Mouse (Mus musculus): Measurements from ENCODE around the gene Prkcsh.

Gene Prkcsh

DNA sequence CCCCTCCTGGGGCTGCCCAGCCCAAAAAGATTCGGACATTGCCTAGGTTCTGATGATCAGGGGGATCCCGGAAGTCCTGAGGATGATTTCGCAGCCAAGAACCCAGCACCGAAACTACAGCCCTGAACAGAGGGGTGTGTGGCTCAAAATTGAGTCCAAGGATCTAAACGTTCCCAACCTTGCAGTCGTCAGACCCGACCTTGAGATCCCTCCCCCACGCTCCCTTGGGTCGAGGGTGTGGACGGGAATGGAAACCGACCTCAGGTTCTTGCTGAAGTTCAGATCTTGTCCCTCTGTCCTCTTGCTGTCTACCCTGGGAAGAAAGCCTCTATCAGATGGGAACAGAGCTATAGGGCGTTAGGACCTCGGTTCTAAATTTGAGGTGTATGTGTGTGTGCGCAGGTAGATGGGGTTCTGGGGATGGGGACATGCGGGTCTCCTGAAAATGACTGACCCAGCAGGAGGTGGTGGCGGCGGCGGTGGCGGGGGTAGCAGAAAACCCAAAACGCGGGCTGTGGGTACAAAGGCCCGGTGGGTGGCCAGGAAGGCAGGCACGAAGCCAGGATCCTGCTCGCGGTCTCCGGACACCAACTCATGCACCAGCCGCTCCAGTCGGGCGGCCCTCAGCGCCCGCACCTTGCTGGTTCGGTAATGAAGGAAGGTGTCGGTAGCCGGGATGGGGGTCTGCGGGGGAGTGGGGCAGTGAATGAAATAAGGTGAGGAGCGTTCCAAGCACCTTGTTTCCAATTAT is 14.8 kb upstream of the Prkcsh start:
- DNase-seq: peak; percentile 79

DNA sequence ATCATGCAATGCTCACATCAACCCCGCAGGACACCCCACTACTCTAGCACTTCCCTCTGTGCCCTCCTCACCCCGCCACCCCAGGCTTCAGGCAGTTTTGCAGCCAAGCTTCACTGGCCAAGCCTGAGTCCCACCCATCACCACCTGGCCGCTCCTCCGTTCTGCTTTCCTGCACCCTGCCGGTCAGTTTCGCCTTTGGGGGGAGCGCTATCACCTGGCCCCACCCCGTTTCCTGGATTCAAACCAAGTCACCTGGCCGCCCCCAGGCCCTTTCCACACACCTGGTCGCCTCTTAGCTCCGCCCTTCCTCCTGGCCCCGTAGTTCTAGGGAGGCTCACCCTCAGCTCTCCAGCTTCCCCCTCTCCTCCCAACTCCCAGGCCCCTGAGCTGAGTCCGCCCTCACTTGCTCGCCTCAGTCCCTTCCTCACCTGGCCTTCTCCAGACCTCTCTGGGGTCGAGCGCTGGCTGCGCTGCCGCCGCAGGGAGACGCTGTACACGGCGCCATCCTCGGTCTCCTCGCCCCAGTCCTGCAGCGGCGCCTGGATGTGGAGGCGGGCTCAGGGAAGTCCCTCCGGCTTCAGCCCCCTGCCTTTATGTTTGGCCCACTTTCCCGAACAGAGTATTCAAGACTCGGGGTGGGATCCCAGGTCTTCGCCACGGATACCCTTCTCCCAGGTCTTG is 14.0 kb upstream of the Prkcsh start:
- DNase-seq: peak; percentile 83

DNA sequence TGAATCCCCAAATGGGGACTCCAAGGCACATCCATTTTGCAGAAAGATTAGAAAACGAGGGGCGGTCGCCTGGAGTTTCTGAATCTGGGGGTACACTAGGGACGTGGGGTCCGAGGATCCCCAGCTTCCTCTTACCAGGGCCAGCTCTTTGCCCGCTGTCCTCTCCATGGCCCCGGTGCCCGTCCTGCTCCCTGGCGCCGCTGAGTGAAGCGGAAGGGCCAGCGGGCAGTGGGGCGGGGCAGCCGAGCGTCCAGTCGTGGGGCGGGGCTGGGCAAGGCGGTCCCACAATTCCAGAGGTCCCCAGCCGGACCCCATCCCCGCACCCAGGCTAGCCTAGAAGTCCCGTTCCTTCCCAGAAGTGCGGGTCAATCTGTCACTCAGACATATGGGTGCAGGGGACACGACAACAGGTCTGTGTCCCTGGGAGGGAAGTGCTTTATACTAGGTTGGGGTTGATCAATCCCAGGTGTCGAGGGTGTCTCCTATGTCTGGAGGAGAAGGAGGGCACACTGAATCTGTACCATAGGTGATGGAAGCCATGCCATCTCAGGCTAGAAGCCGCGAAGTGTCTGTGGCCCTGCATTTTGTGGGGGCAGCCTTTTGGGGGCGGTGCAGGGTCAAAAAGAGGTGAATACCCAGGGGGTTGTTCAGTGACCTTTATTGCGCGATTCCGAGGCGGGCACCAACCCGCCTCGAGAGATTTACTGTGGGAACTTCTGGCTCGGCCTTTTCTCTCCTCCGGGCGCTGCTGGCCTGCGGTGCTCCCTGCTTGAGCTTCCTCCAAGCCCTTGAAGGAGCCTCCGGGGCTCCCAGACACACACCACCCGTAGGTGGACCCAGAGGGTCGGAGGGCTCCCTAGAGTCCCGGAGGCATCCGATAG is 13.1 kb upstream of the Prkcsh start, which contains the start of gene Rgl3:
Gene Rgl3 (minus strand): TSS at position 217 of the 881 bp plus-strand sequence.
- DNase-seq: peak; percentile 82

DNA sequence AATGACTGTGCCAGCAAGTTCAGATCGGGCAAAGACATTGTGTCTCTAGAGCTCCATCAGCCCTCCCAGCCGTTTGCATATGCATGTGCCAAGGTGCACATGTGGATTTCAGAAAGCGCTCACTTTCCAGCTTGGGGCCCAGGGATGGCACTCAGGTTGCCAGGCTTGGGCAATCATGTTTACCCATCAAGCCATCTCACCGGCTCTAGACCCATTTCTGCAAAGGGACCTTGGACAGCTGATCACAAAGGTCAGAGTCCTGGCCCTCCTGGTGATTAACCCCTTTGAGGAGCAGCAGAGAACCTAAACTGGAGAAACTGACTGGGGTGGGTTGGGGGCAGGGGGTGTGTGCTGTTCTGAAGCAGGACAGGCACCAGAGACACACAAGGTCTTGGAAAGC is 10.4 kb upstream of the Prkcsh start:
- no peak for DNase-seq

DNA sequence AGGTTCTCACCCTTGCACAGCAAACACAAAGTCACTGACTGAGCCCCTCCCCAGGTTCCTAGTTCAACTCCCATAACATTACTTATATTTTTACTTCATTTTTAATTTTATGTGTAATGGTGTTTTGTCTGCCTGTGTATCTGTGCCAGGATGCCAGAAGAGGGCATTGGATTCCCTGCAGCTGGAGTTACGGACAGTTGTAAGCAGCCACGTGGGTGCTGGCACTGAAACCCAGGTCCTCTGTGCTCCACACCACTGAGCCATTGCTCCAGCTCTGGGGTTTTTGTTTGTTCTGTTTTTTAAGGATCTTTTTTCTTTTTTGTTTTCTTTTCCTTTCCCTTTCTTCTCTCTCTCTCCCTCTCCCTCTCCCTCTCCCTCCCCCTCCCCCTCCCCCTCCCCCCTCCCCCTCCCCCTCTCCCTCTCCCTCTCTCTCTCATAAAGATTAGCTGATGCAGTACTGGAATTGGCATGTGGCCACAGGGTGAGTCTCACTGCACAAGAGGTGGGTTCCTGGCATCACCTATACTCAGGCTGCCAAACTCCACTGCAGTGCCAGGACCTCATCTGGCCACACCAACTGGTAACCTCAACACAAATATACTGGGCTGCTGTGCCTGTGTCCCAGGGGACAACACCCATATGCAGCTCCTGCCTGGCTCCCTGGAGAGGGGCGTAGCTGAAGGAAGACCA is 6.3 kb upstream of the Prkcsh start:
- DNase-seq: peak; percentile 31

DNA sequence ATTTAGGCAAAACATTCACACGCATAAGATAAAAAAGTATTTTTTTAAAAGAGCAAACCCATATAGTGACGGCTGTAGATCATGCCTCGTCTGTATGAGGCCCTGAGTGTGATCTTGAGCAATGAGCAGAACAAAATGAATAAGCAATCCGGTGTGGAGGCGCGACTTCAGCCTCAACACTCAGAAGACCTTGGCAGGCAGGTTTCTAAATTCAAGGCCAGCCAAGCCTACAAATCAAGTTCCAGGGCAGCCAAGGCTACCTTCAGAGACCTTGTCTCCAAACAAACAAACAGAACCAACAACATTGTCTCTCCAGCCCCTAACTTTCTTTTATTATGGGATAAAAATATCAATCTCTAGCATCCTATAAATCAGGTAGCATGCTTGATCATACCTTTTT is 2.3 kb upstream of the Prkcsh start:
- DNase-seq: no peak

DNA sequence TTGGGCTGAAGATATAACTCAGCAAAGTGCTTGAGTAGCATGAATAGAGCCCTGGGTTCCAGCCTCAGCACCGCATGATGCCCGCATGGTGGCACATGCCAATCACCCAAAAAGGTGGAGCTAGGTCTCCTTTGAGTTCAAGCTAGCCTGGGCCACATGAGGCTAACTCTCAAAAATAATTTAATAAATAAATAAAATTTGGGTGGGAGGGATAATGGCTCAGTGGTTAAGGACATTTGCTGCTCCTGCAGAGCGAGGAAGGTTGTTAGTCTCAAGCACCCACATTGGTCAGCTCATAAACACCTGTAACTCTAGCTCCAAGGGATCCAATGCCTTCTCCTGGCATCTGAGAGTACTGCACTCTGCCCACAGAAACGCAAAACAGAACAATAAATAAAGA is 973 bp upstream of the Prkcsh start:
- peak; percentile 62 for DNase-seq

DNA sequence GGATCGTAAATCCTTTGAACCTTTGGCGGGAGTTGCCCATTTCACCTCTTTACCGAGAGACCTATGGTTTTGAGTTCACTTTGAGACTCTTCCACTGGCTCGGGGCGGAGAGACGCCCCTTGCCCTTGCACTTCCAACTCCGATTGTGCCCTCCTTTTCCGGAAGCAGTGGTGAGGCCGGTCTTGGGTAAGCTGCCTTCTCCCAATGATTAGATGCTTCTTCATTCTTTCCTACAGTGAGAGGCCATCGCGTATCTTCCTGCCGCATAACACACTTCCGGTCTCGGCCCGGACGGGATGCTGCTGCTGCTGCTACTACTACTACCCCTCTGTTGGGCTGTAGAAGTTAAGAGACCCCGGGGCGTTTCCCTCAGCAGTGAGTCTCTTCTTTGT is 553 bp downstream of the Prkcsh start:
- DNase-seq: no peak

DNA sequence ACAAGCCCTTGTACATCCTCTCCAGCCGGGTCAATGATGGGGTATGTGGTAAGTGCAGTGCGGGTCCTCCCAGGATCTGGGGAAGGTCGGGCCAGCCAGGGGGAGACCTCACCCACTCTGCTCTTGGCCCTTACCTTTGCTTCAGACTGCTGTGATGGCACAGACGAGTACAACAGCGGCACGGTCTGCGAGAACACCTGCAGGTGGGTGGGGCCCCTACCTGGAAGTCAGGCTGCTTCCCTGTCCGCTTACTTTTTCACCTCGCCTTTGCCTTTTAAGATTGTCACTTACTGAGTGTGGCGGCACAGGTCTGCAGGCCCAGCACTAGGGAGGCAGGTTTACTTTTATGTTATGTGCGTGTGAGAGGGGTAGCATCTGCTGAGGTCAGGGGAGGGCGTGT is 1.9 kb downstream of the Prkcsh start:
- peak; percentile 58 for DNase-seq

DNA sequence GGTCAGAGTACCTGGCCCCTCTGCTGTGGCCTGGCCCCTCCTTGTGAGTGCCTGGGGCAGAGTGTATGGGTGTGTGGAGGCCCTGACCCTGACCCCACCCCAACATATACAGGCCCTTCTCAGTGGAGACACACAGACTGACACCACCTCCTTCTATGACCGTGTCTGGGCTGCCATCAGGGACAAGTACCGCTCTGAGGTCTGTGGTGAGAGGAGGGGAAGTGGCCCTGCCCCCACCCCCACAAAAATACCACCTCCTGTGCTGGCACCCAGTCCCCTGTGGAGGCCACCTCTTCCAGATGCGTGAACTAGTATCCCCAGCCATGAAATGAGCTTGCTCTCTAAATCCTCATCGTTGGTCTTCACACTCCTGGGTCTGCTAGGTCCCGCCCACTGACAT is 8.4 kb downstream of the Prkcsh start:
- DNase-seq: peak; percentile 46

DNA sequence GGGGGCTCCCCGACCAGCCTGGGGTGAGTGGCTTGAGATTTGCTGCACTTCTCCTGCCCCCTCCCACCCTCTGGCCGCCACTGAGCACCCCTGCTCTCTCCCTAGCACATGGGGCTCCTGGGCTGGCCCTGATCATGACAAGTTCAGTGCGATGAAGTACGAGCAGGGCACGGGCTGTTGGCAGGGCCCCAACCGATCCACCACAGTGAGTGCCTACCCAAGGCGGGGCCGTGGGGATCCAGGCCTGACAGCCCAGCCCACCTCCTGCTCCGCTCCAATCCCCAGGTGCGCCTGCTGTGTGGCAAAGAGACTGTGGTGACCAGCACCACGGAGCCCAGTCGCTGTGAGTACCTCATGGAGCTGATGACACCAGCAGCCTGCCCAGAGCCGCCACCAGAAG is 10.1 kb downstream of the Prkcsh start:
- DNase-seq: peak; percentile 47

DNA sequence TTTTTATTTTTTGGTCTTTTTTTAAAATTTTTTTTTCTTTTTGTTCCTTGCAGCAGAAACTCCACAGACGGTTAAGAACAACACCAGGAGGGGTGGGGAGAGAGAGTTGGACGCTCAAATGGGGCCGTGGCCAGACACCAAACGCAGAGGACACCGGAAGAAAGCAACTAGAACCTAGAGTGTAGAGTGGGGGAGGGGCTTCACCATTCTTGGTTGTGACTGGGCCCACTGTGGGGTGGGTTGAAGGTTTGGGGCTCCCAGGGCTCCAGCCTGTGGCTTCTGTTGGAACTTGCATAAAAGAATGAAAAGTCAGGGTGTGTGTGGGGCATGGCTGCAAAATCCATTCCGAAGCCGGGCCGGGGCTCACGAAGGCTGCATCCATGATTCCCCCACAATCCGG is 13.6 kb downstream of the Prkcsh start:
- no peak for DNase-seq

DNA sequence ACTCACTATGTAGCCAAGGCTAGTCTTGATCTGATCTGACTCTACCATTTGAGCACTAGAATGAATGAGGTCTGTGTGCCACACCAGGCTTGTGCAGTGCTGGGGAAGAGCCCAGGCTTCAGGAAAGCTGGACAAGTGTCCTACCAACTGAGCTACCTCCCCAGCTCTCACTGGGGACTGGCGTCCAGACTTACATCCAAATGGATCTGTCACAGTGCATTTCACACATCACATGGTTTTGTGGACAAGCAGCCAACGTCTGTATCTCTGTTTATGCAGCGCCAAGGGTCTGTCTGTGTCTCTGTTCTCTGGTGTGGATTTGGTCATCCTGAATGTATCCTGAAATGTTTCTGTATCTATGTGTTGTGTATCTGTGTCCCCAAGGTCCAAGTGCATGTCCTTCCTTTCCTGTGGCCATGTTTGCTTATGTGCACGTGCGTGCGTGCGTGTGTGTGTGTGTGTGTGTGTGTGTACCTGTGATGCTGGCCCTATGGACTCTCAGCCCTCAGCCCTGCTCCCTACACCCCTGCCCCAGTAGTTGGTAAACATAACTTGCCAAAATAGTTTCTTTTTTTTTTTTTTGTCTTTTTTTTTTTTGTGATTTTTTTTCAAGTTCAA is 14.7 kb downstream of the Prkcsh start:
- DNase-seq: peak; percentile 78

DNA sequence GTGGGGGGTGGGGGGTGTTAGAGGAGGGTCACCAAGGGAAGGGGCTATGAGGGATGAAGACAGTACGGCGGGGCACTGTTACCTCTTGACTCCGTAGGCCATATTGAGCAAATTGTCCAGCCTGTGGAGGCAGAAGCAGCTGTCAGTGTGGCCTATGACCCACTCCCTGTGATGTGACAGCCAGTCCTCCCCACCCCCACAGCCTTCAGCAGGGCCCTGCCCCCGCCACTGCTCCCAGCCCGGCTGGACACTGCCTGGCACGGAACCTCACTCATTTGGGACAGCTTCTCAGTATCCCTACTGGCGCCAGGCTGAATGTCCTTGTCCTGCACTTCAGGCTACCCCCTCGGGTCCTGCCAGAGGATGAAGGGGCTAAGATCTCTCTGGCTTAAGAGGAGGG is 22.0 kb downstream of the Prkcsh start:
- peak; percentile 55 for DNase-seq

DNA sequence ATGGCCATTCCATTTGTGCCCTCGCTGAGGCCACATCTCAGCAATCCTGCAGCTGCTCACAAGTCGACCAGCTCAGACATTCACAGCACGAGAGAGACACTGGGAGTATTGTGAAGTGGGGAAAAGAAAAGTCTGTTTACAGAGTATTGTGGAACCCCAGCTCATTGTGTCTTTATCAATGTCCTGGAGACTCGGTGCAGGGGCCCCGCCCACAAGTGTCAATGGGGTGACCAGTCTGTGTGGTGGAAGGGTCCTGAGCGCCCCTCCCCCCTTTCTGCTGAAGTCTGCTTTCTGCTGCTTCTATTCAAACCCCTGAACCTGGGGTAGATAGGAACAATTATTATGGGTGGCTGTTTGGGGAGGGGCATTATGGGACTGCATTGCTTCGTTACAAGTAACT is 25.9 kb downstream of the Prkcsh start:
- DNase-seq: no peak

DNA sequence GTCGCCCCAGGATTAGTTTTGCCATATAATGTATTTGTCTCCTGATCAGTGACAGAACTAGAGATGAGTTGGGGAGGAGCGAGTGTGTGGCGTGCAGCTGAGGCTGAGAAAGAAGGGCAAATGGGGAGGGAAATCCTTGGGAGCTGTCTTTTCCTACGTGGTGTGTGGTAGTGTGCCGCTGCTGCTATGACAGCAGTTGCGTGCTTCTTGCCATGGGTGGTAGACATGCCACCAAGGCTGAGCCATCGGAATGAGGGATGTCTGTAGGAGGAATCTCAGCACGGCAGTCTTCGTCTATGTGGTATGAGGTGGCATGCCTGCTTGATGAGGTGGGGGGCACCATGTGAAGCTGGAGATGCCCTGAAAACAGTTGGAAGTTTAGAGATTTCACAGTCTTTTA is 27.8 kb downstream of the Prkcsh start:
- DNase-seq: no peak

DNA sequence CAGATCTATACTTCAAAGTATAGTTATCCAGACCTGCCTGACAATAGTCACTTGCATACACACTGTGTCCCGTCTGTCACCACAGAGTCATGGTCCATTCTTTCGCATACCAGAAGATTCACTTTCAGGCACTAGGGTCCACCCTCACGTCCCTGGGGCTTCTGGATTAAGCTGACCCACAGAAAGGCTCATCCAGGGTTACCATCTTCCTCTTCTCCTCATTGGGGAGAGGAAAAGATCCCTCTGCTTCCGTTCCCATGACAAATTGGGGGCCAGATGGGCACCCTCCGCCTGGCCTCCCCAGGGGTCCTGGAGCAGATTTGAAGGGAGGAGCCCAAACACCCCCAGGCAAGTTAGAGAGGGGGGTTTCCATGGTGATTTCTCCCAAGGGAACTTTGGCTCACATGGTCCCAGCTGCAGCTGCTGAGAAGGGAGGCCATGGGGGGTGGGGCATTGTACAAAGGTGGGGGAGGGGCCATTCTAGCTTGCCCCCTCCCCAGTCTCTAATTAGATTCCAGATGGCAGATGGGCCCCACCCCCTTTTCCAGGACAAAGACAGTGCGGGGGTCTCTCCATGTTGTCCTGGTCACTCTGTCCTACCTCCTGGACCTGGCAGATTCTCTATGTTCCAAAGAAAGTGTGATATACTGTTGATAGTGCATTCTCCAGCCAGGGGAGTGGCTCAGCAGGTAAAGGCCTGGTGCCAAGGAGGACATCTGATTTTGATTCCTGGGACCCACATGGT is 32.9 kb downstream of the Prkcsh start:
- no peak for DNase-seq

DNA sequence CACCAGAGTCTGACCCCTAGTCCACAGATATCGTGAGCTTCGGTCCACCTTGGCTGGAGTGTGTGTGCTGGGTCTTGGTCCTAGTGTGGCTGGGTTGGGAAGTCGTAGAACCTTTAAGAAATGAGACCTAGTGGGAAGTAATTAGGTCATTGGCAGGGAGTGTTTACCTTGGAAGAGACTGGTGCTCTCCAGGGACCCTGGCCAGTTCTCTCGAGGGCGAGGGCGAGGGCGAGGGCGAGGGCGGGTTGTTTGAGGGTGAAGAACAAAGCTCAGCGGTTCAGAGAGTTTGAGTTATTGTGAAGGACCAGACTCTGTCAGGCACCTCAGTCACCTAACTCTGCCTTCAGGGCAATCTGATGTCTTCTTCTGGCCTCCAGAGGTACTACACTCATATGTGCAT is 35.2 kb downstream of the Prkcsh start:
- no peak for DNase-seq

DNA sequence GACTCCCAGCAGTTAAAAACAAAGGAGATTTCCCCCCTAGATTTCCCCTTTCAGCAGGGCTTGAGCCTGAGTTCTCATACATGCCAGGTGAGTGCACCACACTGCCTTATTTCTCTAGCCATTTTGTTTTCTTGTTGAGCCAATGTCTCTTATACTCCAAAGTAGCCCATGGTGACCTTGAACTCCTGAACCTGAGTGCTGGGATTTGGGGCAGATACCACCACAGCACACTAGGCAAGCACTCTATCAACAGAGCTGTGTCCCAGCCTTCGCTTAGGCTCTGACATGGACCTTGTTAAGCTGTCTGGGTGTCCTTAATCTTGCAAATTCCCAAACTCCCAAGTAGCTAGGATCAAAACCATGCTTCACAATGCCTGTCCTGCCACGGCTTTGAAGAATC is 39.2 kb downstream of the Prkcsh start:
- no peak for DNase-seq

DNA sequence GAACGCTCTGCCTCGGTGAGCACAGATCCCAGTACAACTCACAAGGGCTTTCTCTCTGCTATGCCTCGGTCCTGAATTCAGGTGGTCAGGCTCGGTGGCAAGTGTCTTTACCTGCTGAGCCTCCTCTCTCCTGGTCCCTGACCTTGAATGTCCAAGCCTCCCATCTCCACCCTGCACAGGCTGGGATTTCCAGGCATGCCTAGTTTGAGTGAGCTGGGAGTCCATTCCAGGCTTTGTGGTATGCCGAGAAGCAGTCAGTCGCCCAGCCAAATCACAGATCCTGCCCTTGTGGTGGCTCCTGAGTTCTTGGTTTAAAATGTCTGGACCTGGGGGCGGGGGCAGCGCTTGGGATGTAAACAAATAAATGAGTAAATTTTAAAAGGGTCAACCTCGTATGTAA is 44.7 kb downstream of the Prkcsh start:
- no peak for DNase-seq

DNA sequence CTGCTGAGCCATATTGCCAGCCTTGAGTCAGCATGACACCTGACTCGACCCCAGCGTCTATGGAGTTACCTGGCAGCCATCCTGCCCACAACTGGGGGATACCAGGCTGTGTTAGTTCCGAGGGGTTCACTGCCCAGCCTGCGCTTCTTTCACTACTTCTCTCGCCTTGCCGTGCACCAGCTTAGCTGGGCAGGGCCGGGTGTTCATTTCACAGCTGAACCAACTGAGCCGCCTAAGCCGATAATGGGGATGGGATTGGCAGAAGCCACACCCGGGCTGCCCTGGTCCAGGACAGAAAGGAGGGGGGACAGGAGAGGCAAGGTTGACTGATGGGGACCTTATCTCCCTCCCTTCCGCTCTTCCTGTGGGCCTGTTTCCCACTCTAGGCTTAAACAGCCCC is 46.7 kb downstream of the Prkcsh start:
- DNase-seq: peak; percentile 70
